Mouse (Mus musculus): ENCODE data around the gene Tenm3.

The Tenm3 gene

DNA sequence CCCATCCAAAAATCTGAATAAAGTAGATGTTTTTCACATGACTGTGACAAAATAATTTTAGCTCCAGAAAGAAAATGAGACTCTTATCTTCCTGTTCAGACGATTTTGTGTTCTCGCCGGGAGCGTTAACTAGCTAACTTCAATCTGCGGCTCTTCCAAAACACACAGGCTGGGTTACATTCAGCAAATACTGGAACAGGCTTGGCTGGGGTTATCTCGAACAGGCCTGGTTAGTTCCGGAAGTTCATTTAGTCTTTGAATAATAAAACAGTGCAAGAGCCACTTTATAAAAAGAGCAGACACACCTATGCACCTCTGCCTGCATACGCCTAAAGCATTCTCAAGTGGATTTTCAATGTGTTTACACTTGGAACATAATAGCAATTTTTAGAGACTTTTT, 40.7 kb downstream of the Tenm3 start:
- DNase-seq = no peak

DNA sequence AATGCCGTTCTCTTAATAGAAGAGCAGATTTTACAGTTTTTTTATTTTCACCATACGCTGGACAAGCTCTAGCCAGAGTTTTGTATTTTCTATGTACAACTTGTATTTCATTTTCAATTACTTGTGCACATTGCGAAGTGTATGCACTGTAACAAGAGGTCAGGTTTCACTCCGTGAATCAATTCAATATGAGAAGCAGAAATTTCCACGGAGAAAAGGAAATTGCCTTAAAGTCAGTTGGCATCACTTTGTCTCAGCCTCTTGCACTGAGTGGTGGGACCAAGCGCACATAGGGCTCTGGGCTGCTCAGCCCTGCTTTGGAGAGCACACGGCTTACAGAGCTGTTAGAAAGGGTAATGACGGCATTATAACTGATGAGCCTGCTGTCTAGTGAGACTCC, 41.5 kb downstream of the Tenm3 start:
- no peak for DNase-seq

DNA sequence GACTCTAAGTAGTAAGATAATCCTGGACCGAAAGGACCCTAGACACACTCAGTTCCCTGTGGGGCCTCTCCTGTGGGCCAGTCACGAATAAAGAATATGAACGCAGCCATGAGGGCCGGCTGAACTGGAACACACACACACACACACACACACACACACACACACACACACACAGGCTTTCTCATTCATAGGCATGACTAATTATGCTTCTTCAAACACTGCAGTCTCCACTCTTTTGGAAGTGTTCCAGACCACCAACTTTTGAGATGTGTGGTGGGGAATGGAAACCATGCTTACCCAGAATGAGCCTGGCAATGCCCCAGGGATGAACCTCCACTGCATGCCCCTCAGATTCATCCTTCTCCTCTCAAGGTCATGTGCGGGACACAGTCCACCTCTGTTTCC, 45.8 kb downstream of the Tenm3 start:
- DNase-seq = no peak

DNA sequence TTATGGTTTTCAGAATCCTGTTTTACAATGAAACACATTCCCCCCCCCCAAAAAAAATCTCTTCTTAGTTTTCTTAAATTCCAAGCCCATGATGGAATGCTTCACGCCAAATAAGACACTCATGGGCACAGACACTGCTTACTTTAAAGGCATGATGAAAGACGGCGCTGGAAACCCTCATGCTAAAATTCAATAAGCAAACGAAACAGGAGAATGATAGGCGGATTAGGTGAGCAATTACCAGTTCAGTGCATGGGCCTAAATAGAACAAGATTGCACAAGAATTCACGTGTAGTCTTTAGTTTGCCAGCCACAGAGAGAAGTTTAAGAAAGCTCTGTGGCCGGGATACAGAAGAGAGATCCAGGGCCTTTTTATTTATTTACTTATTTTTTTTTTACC, 49.5 kb downstream of the Tenm3 start:
- no peak for DNase-seq

DNA sequence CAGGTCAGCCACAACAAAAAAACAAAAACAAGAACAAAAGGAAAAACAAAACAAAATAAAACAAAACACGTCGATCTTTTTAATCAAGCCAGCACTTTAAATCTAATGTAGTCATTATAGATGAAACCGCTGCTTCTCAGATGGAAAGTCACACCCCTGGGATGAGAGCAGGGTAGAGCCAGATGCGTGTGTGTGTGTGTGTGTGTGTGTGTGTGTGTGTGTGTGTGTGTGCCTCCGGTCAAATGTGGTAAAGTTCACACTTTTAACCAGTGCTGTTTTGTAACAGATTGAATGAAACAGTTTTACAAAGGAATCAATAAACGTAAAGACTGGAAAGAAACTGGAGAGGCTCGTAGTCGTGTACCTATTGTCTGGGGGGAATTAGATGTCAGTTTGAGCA, 50.0 kb downstream of the Tenm3 start:
- DNase-seq = no peak

DNA sequence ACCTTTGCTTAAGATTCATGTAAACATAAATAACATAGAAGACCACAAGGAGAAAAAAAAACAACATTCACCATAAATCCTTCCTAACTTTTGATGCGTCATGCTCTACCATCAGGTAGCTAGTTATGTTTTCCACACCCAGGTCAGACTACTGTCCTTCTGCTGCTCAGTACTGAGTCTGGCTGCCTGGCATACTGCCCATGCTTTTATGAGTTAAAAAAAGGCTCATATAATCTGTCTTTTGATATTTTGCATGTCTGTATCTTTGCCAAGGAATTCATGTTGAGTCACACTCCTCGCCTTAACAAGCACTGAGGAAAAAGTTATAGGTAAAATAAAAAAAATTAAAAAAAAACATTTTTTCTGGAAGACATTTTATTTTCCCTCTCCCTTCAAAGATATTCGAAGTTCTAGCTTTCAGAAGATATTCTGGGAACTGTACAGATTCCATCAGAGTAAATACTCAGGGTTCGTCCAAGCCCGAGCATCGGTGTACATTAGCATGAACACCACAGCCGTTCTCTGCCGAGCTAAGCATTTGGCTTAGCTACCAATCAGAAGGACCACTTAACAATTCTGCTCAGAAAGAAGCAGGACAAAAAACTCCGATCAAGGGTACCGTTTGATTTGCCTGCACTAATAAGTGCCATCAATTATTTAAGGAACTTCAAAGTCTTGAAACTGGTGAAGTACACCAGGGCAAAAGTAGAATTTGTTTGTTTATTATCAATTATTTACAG, 51.0 kb downstream of the Tenm3 start:
- no peak for DNase-seq

DNA sequence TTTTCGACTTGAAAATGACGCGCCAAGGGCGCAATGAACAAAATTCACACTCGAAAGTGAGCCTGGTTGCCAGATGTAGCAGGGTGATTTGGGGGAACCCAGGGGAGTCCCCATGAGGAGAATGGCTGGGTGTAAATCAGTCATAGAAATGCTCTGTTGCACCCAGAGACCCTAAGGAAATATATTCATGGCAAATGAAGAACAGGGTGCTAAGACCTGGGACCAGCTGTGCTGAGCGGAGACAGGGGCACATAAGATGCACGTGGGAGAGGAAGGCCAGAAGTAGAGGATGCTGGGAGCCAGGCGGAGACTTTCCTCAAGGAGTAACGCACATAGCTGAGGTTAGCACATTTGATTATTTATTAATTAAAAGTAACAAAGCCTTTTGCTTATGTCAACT, 60.4 kb downstream of the Tenm3 start:
- DNase-seq = no peak

DNA sequence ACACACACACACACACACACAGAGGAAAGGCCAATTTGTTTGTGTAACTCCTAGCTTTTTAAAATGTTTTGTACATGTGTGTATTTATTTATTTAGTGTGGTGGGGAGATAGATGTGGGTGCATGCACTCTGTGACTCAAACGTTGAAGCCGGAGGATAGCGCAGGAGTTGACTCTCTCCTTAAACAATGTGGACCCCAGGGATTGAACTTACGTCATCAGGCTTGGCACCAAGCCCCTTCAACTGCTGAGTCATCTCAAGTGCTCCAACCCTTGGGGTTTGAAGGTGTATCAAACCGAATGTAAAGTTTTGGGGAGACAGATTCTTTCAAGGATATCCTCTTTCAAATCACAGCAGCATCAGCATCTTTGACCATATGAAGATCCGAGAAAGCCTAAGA, 63.1 kb downstream of the Tenm3 start:
- no peak for DNase-seq

DNA sequence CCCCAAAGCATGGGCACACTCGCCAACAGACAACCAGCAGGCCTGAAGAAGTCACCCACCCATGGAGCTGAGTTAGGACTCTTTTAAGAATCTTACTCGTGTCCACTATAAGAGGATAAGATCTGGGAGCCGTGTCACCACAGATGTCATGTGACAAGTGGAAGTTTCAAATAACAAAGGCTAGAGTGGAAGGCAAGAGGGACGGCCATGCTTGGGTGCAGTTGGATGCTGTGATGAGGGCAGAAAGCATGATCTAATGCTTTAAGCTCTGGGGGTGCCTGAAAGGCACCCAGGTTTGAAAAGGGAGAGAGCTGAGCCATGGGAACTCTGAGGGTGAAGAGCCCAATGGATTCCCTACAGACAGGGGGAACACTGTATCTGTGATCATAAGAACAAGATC, 64.6 kb downstream of the Tenm3 start:
- no peak for DNase-seq

DNA sequence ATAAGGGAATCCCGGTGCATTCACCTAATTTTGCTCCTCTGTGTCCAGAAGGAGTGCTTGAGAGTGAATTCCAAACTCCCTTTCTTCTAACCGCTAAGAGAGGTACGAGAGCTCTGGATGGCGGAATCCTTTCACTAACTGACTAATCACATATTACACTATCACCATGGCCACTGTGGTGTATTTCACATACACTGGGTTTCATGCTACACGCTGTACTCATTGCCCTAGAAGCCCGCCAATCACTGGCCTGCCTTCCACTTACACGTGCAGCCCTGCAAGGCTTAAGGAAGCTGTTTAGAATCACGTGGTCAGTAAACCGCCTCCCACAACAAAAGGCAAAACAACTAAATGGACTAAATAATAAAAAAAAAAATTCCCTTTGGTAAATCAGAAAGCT, 67.7 kb downstream of the Tenm3 start:
- no peak for DNase-seq

DNA sequence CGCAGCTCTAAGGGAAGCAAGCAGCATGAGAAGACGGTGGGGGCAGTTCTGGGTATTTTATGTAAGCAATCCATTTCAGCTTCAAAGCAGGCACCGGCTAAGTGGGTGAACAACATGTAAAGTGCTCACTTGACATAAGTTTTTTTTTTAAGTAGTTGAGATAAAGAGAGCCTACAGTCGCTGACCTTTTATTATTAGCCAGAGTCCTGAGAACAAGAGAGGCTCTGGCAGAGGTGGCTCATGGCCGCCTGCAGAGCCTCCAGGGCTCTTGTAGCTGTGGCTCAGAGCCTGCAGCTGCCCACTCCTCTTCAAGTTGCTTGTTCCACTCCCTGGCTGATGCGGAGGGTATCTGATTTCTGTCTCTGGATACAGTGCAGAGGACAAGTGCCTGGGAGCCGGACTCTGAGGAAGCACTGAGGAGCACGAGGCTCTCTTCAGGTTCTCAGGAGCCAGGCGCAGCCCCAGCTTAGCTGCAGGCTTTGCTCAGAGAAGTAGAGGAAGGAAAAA, 68.2 kb downstream of the Tenm3 start:
- DNase-seq = no peak

DNA sequence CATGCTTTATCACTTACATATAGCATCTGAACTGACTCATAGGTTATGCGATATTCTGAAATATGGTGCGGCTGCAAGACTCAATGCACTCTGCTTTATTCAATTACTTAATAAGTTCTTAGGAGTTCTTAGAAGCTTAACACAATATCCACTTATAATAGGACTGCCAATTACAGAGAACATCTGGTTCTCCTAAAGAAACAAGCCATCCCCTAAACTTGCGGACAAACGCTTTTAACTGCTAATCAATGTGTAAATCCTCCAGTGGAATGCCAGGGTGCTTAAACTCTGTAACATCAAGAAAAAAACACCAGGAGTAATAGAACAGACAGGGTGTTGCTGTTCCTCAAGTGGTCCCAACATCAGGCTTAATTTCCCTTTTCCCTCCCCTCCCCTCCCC, 68.9 kb downstream of the Tenm3 start:
- DNase-seq = no peak

DNA sequence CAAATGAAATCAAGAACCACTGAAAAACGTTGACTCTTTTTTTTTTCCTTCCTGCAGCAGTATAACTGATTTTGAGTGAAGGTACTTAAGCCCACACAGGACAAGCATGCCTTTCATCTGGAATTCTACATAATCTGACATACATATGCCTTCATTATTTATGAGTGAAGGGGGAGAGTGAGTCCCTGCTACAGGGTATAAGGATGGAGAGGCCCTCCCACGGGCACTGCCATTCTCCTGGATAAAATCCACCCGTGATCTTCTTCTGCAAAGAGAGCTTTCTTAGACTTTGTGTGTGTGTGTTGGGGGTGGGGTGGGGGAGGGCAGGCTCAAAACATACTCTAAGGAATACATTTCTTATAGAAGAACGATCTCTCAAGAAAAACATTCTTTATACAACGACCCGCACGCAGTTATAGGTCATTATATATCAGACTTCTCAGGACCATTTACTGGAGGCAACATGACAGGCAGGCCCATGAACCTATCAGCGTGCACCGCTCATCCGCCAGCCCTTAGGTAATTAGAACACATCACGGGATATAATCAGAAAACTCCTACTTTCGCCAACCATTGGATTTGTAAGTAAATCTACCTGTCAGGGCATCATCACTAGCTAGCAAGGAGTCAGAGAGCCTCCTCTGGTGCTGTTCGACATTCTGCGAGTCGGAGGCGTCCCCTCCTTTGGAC, 77.1 kb downstream of the Tenm3 start:
- no peak for DNase-seq

DNA sequence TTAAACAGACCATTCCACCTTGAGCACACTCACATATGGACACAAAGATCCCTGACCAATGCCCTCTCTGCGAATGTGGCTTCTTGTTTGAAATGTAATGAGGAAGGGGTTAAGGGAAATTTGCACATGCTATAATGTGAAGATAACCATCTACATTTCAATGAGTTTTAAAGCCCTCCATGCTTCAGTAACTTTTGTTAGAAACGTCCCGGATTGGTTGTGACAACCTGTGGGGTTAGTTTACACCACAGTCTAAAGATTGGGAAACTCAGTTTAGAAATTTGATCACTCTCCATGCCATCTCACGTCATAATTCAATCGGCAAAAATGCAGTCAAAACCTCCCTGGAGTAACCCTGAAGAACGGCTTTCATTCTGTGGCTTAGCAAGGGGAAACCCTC, 78.5 kb downstream of the Tenm3 start:
- no peak for DNase-seq

DNA sequence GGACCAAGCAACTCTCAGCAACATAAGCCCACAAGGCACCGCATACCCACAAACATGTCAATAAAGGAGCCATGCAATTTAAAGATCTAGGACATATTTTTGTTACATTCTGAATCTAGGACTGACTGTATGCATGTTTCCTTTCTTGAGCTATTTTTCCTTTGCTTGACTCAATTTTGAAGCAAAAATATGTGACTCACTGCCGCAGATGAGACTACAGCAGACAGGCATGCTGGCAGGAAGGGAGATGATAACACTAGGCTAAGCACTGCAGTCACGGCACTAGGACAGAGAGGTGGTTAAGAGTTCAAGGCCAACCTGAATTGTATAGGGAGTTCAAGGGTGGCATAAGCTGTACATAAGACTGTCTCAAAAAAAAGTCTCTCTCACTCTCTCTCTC, 79.7 kb downstream of the Tenm3 start:
- DNase-seq = no peak

DNA sequence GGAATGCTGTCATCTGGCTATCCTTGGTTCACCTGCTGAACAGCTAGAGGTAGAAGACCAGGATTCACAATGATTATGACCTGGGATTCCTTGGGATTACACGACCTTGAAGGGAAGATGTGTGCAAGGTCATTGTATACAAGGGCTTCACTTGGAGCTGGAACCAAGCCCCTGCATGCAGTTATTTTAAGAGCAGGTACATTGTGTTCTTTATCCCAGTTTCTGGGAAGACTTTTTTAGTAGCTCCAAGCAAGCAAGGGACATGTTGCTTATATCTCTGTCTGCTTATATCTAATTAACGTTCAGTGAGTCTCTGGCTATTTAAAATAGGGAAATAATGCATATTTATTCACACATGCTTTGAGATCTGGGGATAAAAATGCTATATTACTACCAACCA, 86.9 kb downstream of the Tenm3 start:
- no peak for DNase-seq

DNA sequence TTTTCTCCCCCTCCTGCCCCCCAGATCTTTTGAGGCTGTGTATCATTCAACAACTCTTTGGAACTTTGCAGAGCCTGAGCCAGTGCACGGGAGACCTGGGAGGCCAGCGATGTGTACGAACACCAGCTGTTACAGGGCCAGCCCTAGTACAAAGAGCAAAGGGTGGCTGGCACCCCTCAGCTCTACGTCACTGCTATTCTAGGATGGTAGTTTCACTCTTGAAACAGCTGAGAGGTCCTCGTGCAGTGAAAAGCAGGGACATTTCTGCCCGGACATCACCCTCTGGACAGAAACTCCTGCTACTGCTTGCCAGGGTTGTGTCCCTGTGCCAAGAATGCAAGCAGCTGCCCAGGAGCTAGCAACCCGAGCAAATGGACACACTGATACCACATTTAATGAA, 88.3 kb downstream of the Tenm3 start:
- peak; percentile 73 for DNase-seq

DNA sequence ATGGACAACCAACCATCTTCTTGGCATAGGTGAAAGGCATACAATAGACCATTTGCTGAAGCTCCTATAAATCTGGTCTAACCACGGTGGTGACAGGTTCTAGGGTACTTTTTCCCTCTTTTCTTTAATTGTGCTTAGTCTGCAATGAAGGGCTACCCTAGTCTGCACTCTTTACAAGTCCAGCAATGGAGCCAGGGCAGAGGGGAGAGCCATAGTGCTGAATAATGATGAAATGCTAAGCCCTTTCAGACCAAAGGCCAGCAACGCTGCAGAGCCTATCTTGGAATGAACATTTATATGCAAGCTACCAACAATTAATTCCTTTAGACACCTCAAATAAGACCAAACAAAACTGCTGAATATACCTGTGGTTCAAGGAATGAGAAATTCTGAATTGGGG, 88.8 kb downstream of the Tenm3 start:
- no peak for DNase-seq

DNA sequence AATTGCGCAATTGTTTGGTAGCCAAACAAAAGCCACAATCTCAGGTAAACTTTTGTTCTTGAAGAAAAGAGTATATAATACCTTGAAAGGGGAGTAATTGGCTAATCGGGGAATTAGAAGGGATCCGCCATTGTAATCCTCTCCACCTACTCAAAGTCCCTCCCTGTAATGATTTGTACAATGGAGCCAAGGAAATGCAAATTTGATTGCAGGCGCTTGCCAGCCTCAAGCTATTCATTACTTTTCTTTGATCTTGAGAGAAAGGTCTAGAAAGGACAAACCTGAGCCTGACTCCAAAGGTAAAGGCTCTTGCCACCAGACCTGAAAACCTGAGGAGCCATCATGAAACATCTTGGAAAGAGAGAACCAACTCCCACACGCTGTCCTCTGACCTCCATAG, 91.8 kb downstream of the Tenm3 start:
- DNase-seq = no peak

DNA sequence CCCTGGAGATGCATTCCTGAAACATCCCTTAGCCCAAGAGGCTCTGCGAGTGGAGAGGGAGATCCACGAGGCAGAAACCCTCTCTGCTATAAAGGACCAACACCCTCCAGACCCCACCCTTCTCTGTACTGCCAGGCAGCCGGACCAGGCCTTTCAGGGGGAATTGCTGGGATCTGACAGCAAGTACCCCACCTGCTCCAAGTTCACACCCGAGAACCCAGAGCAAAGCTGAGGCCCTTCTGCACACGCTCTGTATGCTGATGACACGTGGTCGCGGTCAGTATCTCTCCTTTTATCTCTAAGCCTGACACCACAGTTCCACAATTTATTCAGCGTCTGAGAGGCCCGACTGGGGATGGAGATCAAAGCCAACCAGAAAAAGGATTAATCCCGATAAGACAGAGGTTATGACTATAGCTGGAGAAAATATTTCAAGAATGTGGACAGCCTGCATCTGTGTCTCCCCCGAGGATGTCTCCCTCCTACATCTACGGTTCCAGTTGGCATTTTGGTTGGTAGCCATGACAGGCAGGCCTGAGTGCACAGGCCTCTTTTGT, 95.2 kb downstream of the Tenm3 start:
- DNase-seq = no peak

DNA sequence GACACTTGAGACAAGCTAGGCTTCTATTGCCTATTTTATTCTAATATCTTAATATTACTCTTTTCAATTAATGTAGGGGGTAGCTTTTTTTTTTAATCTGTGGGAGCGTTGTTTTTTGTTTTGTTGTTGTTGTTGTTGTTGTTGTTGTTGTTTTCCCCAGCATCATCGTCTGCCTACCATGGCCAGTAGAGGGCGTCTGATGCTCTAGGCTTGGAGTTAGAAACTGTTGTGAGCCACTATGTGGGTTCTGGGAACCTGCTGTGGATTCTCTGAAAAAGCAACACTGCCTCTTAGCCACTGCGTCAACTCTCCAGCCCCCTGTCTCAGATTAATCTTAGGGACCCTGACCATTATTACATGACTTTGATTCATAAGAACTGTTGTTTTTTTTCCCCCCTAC, 99.8 kb downstream of the Tenm3 start:
- DNase-seq = no peak

DNA sequence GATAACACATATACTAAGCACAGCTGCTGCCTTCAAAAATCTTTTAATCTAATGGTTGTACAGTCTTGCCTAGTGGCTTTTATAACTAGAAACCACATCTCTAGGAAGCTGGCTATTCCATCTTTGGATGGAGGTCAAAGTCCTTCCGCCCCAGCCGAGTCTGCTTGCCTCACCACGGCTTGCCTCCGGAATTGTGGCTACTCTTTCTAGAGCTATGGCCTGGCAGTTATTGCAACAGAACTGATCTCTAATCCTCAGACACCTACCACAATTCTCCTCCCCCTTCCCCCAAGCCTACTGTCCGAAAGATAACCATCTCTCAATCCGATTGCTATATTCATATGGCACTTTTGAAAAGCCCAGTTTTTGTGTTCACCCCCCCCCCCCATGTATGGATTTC, 101.0 kb downstream of the Tenm3 start:
- DNase-seq = no peak

DNA sequence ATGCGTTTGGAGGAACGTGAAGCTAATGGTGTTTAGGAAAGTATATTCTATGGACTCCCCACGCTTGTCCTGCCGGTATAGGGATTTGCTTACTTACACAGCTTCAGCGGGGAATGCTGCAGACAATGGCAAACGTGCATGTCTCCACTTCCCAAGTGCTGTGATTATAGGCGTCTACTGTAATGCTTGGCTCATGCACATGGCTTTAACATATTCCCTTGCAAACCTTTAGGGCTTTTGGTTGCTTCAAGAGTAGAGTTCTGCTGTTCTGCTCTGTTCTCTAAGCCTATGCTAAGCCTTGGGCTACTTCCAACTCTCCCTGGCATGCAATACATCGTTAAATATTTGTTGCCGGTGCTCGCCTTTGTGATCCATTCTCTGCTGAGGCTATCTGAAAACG, 102.8 kb downstream of the Tenm3 start:
- DNase-seq = no peak

DNA sequence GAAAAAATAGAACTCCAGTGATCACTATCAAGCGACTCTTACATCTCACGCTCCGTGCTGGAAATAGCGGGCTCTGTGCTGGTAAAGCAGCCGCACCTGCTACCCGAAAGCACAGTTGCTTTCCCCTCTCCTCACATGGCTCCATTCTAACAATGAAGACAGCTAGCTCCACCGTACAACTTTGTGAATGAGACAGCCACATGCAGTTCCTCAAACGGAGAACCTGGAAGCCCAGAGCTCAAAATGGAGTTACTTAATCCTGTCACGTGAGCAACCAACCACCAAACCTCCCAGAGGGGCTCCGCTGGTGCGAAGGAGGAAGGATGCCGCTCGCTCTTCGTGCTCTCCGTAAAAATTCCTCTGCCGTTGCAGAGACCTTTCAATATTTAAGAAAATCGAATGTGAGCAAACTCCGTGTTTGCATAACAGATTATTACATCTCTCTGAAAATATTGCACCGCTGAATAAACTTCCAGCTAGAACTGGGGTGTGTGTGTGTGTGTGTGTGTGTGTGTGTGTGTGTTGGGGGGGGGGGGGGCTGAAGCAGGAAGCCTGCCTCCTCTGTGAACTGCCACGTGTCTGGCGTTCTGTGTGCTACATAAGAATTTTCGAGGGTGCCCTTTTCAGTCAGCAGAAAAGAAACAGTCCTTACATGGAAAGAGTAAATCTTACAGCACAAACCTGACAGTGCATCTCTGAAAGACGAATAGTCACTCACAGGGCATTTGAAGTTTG, 103.4 kb downstream of the Tenm3 start:
- DNase-seq = no peak

Measured in kidney, adult 8-10 months (tissue).